16 mouse cellular contexts compared by ENCODE assay signal in genomic region chr2:171364621-171365020, GRCm38 (mm10).
DNase-seq lines count a peak whose midpoint lies in the region; ATAC-seq and TF ChIP-seq lines count a peak whose summit lies in the region.
"Had no signal": no experiment of that assay in that cellular context is flagged by ENCODE, and none has a peak within 500 bp of the region (broad histone marks: within the 10 kb centered on the region; RNA-seq: fewer than 3 reads in every experiment).

No protein-coding gene starts in this region.

- peak; percentile 11 to 17 for DNase-seq in cerebellum, postnatal 10 days
- DNase-seq in cerebellum, adult 8-10 months = no peak
- no peak for DNase-seq in kidney, postnatal 0 days (ENCODE audit: low spot score)
- no peak for DNase-seq in kidney, adult 11 months
- no peak for DNase-seq in midbrain, postnatal 0 days (ENCODE audit: low spot score)
- no peak for DNase-seq in midbrain, embryonic 10.5 days (ENCODE audit: low spot score)
- DNase-seq in stomach, postnatal 0 days (ENCODE audit: low spot score) = no peak
- DNase-seq: B cell, adult 2 months; gastrocnemius, postnatal 25 days; spleen, adult 18-20 months had no signal

- H3K36me3 ChIP-seq in kidney, postnatal 0 days (ENCODE audit: insufficient read depth, low read length) = no peaks in the 10 kb centered on the region
- H3K36me3 ChIP-seq in midbrain, postnatal 0 days (ENCODE audit: insufficient read depth, low read length) = no peaks in the 10 kb centered on the region
- no peaks in the 10 kb centered on the region for H3K36me3 ChIP-seq in midbrain, embryonic 10.5 days
- no peaks in the 10 kb centered on the region for H3K36me3 ChIP-seq in stomach, postnatal 0 days (ENCODE audit: control insufficient read depth, insufficient read depth, low read length)
- H3K36me3 ChIP-seq: embryonic facial prominence, embryonic 13.5 days; forebrain, embryonic 12.5 days; heart, embryonic 15.5 days; limb, embryonic 15.5 days had no signal

- no peaks in the 10 kb centered on the region for H3K4me1 ChIP-seq in kidney, postnatal 0 days (replicated peaks; ENCODE audit: insufficient read depth, low read length)
- H3K4me1 ChIP-seq in midbrain, postnatal 0 days (ENCODE audit: insufficient read depth, low read length) = no peaks in the 10 kb centered on the region
- H3K4me1 ChIP-seq in midbrain, embryonic 10.5 days = no peaks in the 10 kb centered on the region
- H3K4me1 ChIP-seq in stomach, postnatal 0 days (replicated peaks; ENCODE audit: control insufficient read depth, insufficient read depth) = no peaks in the 10 kb centered on the region
- H3K4me1 ChIP-seq: embryonic facial prominence, embryonic 13.5 days; forebrain, embryonic 12.5 days; heart, embryonic 15.5 days; limb, embryonic 15.5 days had no signal

- TF ChIP-seq CTCF in kidney, postnatal 0 days (IDR thresholded peaks at IDR 0.05; ENCODE audit: low read depth) = peak; percentile 51
- peak; percentile 59 for TF ChIP-seq CTCF in midbrain, postnatal 0 days (IDR thresholded peaks at IDR 0.05)
- TF ChIP-seq CTCF in stomach, postnatal 0 days (IDR thresholded peaks at IDR 0.05; ENCODE audit: low read depth) = peak; percentile 62

- no peak overlapping the region for H3K9ac ChIP-seq in kidney, postnatal 0 days (ENCODE audit: low read depth, low read length)
- no peak overlapping the region for H3K9ac ChIP-seq in midbrain, postnatal 0 days (replicated peaks; ENCODE audit: low read length, poor library complexity, severe bottlenecking)
- H3K9ac ChIP-seq in stomach, postnatal 0 days (ENCODE audit: low read length) = no peak overlapping the region
- H3K9ac ChIP-seq: embryonic facial prominence, embryonic 13.5 days; forebrain, embryonic 12.5 days; heart, embryonic 15.5 days; limb, embryonic 15.5 days had no signal

- H3K27ac ChIP-seq in kidney, postnatal 0 days = no peak overlapping the region
- no peak overlapping the region for H3K27ac ChIP-seq in midbrain, postnatal 0 days (ENCODE audit: low read depth, low read length)
- H3K27ac ChIP-seq in midbrain, embryonic 10.5 days (replicated peaks) = no peak overlapping the region
- no peak overlapping the region for H3K27ac ChIP-seq in stomach, postnatal 0 days (replicated peaks)
- H3K27ac ChIP-seq: embryonic facial prominence, embryonic 13.5 days; forebrain, embryonic 12.5 days; heart, embryonic 15.5 days; limb, embryonic 15.5 days had no signal

- 91% methylated on average over 3 of the region's 3 CpGs for WGBS in kidney, postnatal 0 days
- 85% methylated on average over 3 of the region's 3 CpGs for WGBS in midbrain, postnatal 0 days
- WGBS in midbrain, embryonic 10.5 days = 87% methylated on average over 3 of the region's 3 CpGs
- WGBS in stomach, postnatal 0 days = 88% methylated on average over 3 of the region's 3 CpGs

- ATAC-seq in kidney, postnatal 0 days (replicated peaks; ENCODE audit: low FRiP score, low read depth) = no peak
- no peak for ATAC-seq in midbrain, postnatal 0 days (ENCODE audit: low FRiP score)
- ATAC-seq in stomach, postnatal 0 days (ENCODE audit: low FRiP score, low TSS enrichment) = no peak
- ATAC-seq in CD4-positive, CD25-positive, alpha-beta regulatory T cell, adult 4 months = no peak
- ATAC-seq: inflammation-experienced regulatory T-cells, adult 6 months had no signal

- H3K4me3 ChIP-seq in kidney, postnatal 0 days (replicated peaks; ENCODE audit: low read depth, low read length) = no peak overlapping the region
- H3K4me3 ChIP-seq in midbrain, postnatal 0 days (ENCODE audit: low read depth, low read length) = no peak overlapping the region
- no peak overlapping the region for H3K4me3 ChIP-seq in midbrain, embryonic 10.5 days
- H3K4me3 ChIP-seq in stomach, postnatal 0 days (ENCODE audit: low read depth, low read length) = no peak overlapping the region
- H3K4me3 ChIP-seq: embryonic facial prominence, embryonic 13.5 days; forebrain, embryonic 12.5 days; heart, embryonic 15.5 days; limb, embryonic 15.5 days had no signal

- TF ChIP-seq EP300 in stomach, postnatal 0 days (optimal IDR thresholded peaks at IDR 0.05) = no peak

- no peaks in the 10 kb centered on the region for H3K27me3 ChIP-seq in kidney, postnatal 0 days (ENCODE audit: insufficient read depth, low read length)
- H3K27me3 ChIP-seq in midbrain, postnatal 0 days (ENCODE audit: insufficient read depth, low read length) = no peaks in the 10 kb centered on the region
- H3K27me3 ChIP-seq in midbrain, embryonic 10.5 days (ENCODE audit: low read depth, poor library complexity, severe bottlenecking) = no peaks in the 10 kb centered on the region
- no peaks in the 10 kb centered on the region for H3K27me3 ChIP-seq in stomach, postnatal 0 days (ENCODE audit: control insufficient read depth, insufficient read depth, low read length)
- H3K27me3 ChIP-seq: embryonic facial prominence, embryonic 13.5 days; forebrain, embryonic 12.5 days; heart, embryonic 15.5 days; limb, embryonic 15.5 days had no signal

- no peaks in the 10 kb centered on the region for H3K9me3 ChIP-seq in kidney, postnatal 0 days (replicated peaks; ENCODE audit: low read length)
- H3K9me3 ChIP-seq in midbrain, postnatal 0 days (ENCODE audit: low read length) = no peaks in the 10 kb centered on the region
- peaks cover 2% of the 10 kb centered on the region; the same call in 1 of the 2 replicates for H3K9me3 ChIP-seq in midbrain, embryonic 10.5 days (replicated peaks)
- no peaks in the 10 kb centered on the region for H3K9me3 ChIP-seq in stomach, postnatal 0 days (ENCODE audit: control insufficient read depth, low read length)
- H3K9me3 ChIP-seq: heart, embryonic 15.5 days; limb, embryonic 15.5 days had no signal

- H3K4me2 ChIP-seq in kidney, postnatal 0 days (ENCODE audit: low read length) = no peak overlapping the region
- H3K4me2 ChIP-seq in midbrain, postnatal 0 days (ENCODE audit: low read depth, low read length, poor library complexity, severe bottlenecking) = no peak overlapping the region
- no peak overlapping the region for H3K4me2 ChIP-seq in stomach, postnatal 0 days (replicated peaks; ENCODE audit: low read depth)
- H3K4me2 ChIP-seq: embryonic facial prominence, embryonic 13.5 days; forebrain, embryonic 12.5 days; heart, embryonic 15.5 days; limb, embryonic 15.5 days had no signal

Comparison
In these comparisons a context has a peak if more than half of its experiments do, and no peak if none do; other contexts are left out.
1. DNase-seq: peak in cerebellum, postnatal 10 days (2 of 2); none in cerebellum, adult 8-10 months (single experiment), kidney, postnatal 0 days (single experiment), kidney, adult 11 months (single experiment), midbrain, postnatal 0 days (single experiment), midbrain, embryonic 10.5 days (single experiment) and stomach, postnatal 0 days (single experiment).
2. Peak in every context shown above with its lines, with median percentiles within 50 percentile points of each other: CTCF ChIP-seq.